7 mouse cellular contexts compared by ENCODE assay signal in the genomic region with DNA sequence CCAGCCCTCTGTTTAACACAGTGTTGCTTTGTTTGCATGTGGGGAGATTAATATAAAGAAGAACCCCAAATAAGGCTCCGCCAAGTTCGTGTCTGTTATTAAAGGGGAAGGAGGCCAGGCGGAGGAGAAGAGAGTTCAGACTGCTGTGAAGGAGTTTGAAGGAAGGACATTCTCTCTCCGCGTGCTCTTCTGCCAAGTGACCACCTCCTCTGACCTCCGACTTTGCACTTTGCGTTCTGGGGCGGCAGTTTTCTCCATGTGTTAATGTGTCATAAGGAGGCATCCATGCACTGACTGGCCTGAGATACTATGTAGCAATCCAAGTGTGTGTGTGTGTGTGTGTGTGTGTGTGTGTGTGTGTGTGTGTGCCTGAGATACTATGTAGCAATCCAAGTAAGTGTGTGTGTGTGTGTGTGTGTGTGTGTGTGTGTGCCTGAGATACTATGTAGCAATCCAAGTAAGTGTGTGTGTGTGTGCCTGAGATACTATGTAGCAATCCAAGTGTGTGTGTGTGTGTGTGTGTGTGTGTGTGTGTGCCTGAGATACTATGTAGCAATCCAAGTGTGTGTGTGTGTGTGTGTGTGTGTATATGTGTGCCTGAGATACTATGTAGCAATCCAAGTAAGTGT. TPM values are rescaled to one million over a fixed set of nuclear protein-coding genes. Genes with fewer than 3 reads are reported as not detected.
DNase-seq lines count a peak whose midpoint lies in the region; ATAC-seq and TF ChIP-seq lines count a peak whose summit lies in the region.
"Not testable (repeated sequence)": the region's sequence is repeated elsewhere in the genome, so short reads cannot be mapped to it uniquely, and the experiment has no call there.

No protein-coding gene starts in this region.

- intact Hi-C loops in gastrocnemius, adult 2 months (cut with DNase I): loop anchor here (2.0 kb wide), 1 partner anchor 21 kb away; no protein-coding TSS in a partner anchor

- WGBS in hindbrain, embryonic 14.5 days: 29% methylated on average over 8 of the region's 8 CpGs
- 36% methylated on average over 8 of the region's 8 CpGs for WGBS in kidney, embryonic 14.5 days
- WGBS in liver, embryonic 12.5 days (ENCODE audit: insufficient replicate concordance): 54% methylated on average over 8 of the region's 8 CpGs
- WGBS in spleen, adult 2 months: 91% methylated on average over 8 of the region's 8 CpGs

- H3K9me3 ChIP-seq in hindbrain, embryonic 14.5 days (ENCODE audit: control insufficient read depth, low read length); kidney, embryonic 14.5 days (ENCODE audit: control insufficient read depth, low read length); liver, embryonic 12.5 days (replicated peaks): not testable (repeated sequence)

- not testable (repeated sequence) for TF ChIP-seq POLR2A in spleen, adult 2 months (IDR thresholded peaks at IDR 0.05; ENCODE audit: low read depth, low read length)

- not testable (repeated sequence) for TF ChIP-seq CTCF in gastrocnemius, adult 2 months (IDR thresholded peaks at IDR 0.05); spleen, adult 2 months (IDR thresholded peaks at IDR 0.05; ENCODE audit: extremely low read depth, insufficient read depth, insufficient read length, insufficient replicate concordance)

- H3K4me2 ChIP-seq in hindbrain, embryonic 14.5 days (replicated peaks): 0 out of 2 replicates have a peak overlapping the region, but pooled peaks have one; percentile 4
- not testable (repeated sequence) for H3K4me2 ChIP-seq in kidney, embryonic 14.5 days (replicated peaks; ENCODE audit: low read depth, low read length); liver, embryonic 12.5 days

- peaks cover 54% of the 10 kb centered on the region for H3K4me1 ChIP-seq in brown adipose tissue, adult 24 weeks (ENCODE audit: control insufficient read depth, insufficient read depth, insufficient read length, low read length)
- peaks cover 34% of the 10 kb centered on the region for H3K4me1 ChIP-seq in hindbrain, embryonic 14.5 days (replicated peaks; ENCODE audit: control insufficient read depth, insufficient read depth, low read length)
- peaks cover 39% of the 10 kb centered on the region for H3K4me1 ChIP-seq in kidney, embryonic 14.5 days (ENCODE audit: control insufficient read depth, insufficient read depth, low read length)
- H3K4me1 ChIP-seq in liver, embryonic 12.5 days: peaks cover 35% of the 10 kb centered on the region
- H3K4me1 ChIP-seq in spleen, adult 2 months (ENCODE audit: control insufficient read depth, insufficient read depth, insufficient read length): not testable (repeated sequence)

- H3K36me3 ChIP-seq in hindbrain, embryonic 14.5 days (replicated peaks; ENCODE audit: control insufficient read depth, insufficient read depth); kidney, embryonic 14.5 days (ENCODE audit: control insufficient read depth, insufficient read depth, low read length); liver, embryonic 12.5 days; spleen, adult 2 months (ENCODE audit: control insufficient read depth, insufficient read depth, low read length): not testable (repeated sequence)

- H3K27ac ChIP-seq in brown adipose tissue, adult 24 weeks (replicated peaks; ENCODE audit: low read depth, low read length): peak overlapping the region; percentile 32
- peak overlapping the region; percentile 81 for H3K27ac ChIP-seq in gastrocnemius, adult 2 months
- not testable (repeated sequence) for H3K27ac ChIP-seq in hindbrain, embryonic 14.5 days; kidney, embryonic 14.5 days (ENCODE audit: low read depth, low read length)
- H3K27ac ChIP-seq in liver, embryonic 12.5 days: 0 out of 2 replicates have a peak overlapping the region, but pooled peaks have one; percentile 16
- H3K27ac ChIP-seq in spleen, adult 2 months (ENCODE audit: insufficient read depth, low read length): 0 out of 2 replicates have a peak overlapping the region, but pooled peaks have one; percentile 10

- not testable (repeated sequence) for ATAC-seq in hindbrain, embryonic 14.5 days (ENCODE audit: low FRiP score); liver, embryonic 12.5 days
- 0 out of 2 replicates have a peak, but pooled peaks have one; percentile 15 for ATAC-seq in kidney, embryonic 14.5 days (ENCODE audit: low FRiP score, low TSS enrichment)

- DNase-seq in gastrocnemius, adult 2 months; hindbrain, embryonic 14.5 days (ENCODE audit: low spot score); spleen, adult 2 months (ENCODE audit: low read depth in 1 of 2, low spot score in 2 of 2): not testable (repeated sequence)
- DNase-seq in mesoderm, embryonic 11.5 days (ENCODE audit: low read depth, low spot score): peak; percentile 23

- H3K4me3 ChIP-seq in brown adipose tissue, adult 24 weeks (ENCODE audit: insufficient read depth, low read depth, low read length); hindbrain, embryonic 14.5 days (replicated peaks; ENCODE audit: low read length); kidney, embryonic 14.5 days (ENCODE audit: low read length); liver, embryonic 12.5 days; spleen, adult 2 months (ENCODE audit: extremely low read depth, insufficient read depth, insufficient read length): not testable (repeated sequence)
- H3K4me3 ChIP-seq in gastrocnemius, adult 2 months: peak overlapping the region; percentile 26; the same call in 1 of the 2 replicates

- H3K9ac ChIP-seq in hindbrain, embryonic 14.5 days; kidney, embryonic 14.5 days (ENCODE audit: low read depth, low read length); liver, embryonic 12.5 days: not testable (repeated sequence)

- H3K27me3 ChIP-seq in hindbrain, embryonic 14.5 days (ENCODE audit: control insufficient read depth, insufficient read depth, low read length); kidney, embryonic 14.5 days (ENCODE audit: control insufficient read depth, insufficient read depth, low read length); liver, embryonic 12.5 days (replicated peaks); spleen, adult 2 months (ENCODE audit: control insufficient read depth, insufficient read depth, low read length): not testable (repeated sequence)

RNA-seq across cellular contexts. Expression of gene Ano6, which starts 37.5 kb away (rescaled TPM):
- polyA plus RNA-seq in brown adipose tissue, adult 24 weeks (2012; ENCODE audit: insufficient read depth, insufficient read length, missing spikeins): 14.3 and 21.1 TPM in 2 replicates
- total RNA-seq in gastrocnemius, adult 2 months (2021): 10 to 100 TPM; 48.6 to 51.2 TPM
- 30.6 and 33.2 TPM in 2 replicates for polyA plus RNA-seq in hindbrain, embryonic 14.5 days (2014; fragmentation: Nextera tagmentation; extraction: Ambion mirVana)
- 34.1 and 54.3 TPM in 2 replicates for polyA plus RNA-seq in kidney, embryonic 14.5 days (2014; fragmentation: Nextera tagmentation; extraction: Ambion mirVana)
- 14.7 and 14.8 TPM in 2 replicates for polyA plus RNA-seq in liver, embryonic 12.5 days (2016; fragmentation: Nextera tagmentation; extraction: Ambion mirVana)
- polyA plus RNA-seq in spleen, adult 2 months (2012; rRNA removed): 22.8 and 23.9 TPM in 2 replicates
